Mouse (Mus musculus) brain, embryonic 14.5 days (tissue): ENCODE results near the gene Katnal1. TPM values are rescaled to one million over a fixed set of nuclear protein-coding genes. Genes with fewer than 3 reads are reported as not detected.

Experiments
- DNase-seq: peaks from one replicate; pipeline ENCODE4 v3.0.0-alpha.2; 2011; ENCODE audit warnings: low read depth
- CTCF ChIP-seq: fragments of 200-500 bp; IDR thresholded peaks from 2 replicates; pipeline ENCODE4 v1.5.1; 2012; ENCODE audit warnings: inconsistent platforms, mild to moderate bottlenecking, moderate library complexity, borderline replicate concordance; ENCODE audit not compliant: insufficient read depth, insufficient read length; ENCODE audit errors: extremely low read depth
- POLR2A ChIP-seq: fragments of 200-500 bp; IDR thresholded peaks from 2 replicates; pipeline ENCODE4 v1.6.1; 2012; ENCODE audit warnings: mild to moderate bottlenecking, inconsistent platforms, borderline replicate concordance; ENCODE audit not compliant: poor library complexity, insufficient read depth, insufficient read length, severe bottlenecking; ENCODE audit errors: extremely low read depth
- polyA plus RNA-seq: library from polyadenylated mRNA; depleted of rRNA; stranded (reverse); fragments of >200 nt; gene quantifications from 2 replicates; pipeline ENCODE4 v1.2.3, GENCODE M21; 2012

The Katnal1 gene
- polyA plus RNA-seq, 1 experiment: 27.0 TPM

GRCm38 (mm10) chr5:148947412-148947811, 18.3 kb upstream of the Katnal1 start:
- DNase-seq: no peak
- TF ChIP-seq POLR2A (no peak), CTCF (0 out of 2 replicates have a peak, but pooled peaks have one; percentile 10)

GRCm38 (mm10) chr5:148946787-148947186, 17.7 kb upstream of the Katnal1 start:
- DNase-seq: no peak
- TF ChIP-seq POLR2A (no peak), CTCF (peak; percentile 31; the same call in 1 of the 2 replicates)

- DNase-seq: no peak
- TF ChIP-seq CTCF (no peak), POLR2A (no peak)
These were observed 16.6 kb upstream of the Katnal1 start for GRCm38 (mm10) chr5:148945735-148946134.

- no peak for DNase-seq
- TF ChIP-seq POLR2A: no peak
- no peak for TF ChIP-seq CTCF
These were observed 14.9 kb upstream of the Katnal1 start for GRCm38 (mm10) chr5:148944024-148944423.

- TF ChIP-seq POLR2A (no peak), CTCF (no peak)
- DNase-seq: no peak
These were observed 14.3 kb upstream of the Katnal1 start for GRCm38 (mm10) chr5:148943444-148943843.

- no peak for DNase-seq
- TF ChIP-seq POLR2A: no peak
- TF ChIP-seq CTCF: peak; percentile 16; the same call in 1 of the 2 replicates
These were observed 13.8 kb upstream of the Katnal1 start for GRCm38 (mm10) chr5:148942957-148943356.

GRCm38 (mm10) chr5:148942305-148942704, 13.2 kb upstream of the Katnal1 start:
- TF ChIP-seq POLR2A (no peak), CTCF (peak; percentile 47; the same call in 1 of the 2 replicates)

GRCm38 (mm10) chr5:148941867-148942266, 12.7 kb upstream of the Katnal1 start:
- TF ChIP-seq CTCF: no peak
- no peak for TF ChIP-seq POLR2A
- peak; percentile 52 for DNase-seq

More at GRCm38 (mm10) chr5:148942305-148942704, 13.2 kb upstream of the Katnal1 start:
- no peak for DNase-seq

- no peak for DNase-seq
- TF ChIP-seq CTCF: no peak
- no peak for TF ChIP-seq POLR2A
These were observed 10.8 kb upstream of the Katnal1 start for GRCm38 (mm10) chr5:148939948-148940382.

- DNase-seq: no peak
- no peak for TF ChIP-seq CTCF
- TF ChIP-seq POLR2A: no peak
These were observed 7.4 kb upstream of the Katnal1 start for GRCm38 (mm10) chr5:148936516-148936951.

GRCm38 (mm10) chr5:148935871-148936270, 6.8 kb upstream of the Katnal1 start:
- DNase-seq: no peak
- TF ChIP-seq POLR2A: no peak

- TF ChIP-seq POLR2A: no peak
- TF ChIP-seq CTCF: no peak
- DNase-seq: no peak
These were observed 6.1 kb upstream of the Katnal1 start for GRCm38 (mm10) chr5:148935071-148935821.
